Mouse (Mus musculus): ENCODE data around the gene Rtp2. TPM values are rescaled to one million over a fixed set of nuclear protein-coding genes. Genes with fewer than 3 reads are reported as not detected.
"Not testable (repeated sequence)": the region's sequence is repeated elsewhere in the genome, so short reads cannot be mapped to it uniquely, and the experiment has no call there.

The Rtp2 gene
- polyA plus RNA-seq, 1 experiment, result not detected

- H3K4me1 ChIP-seq (ENCODE audit: control insufficient read depth, insufficient read depth, low read length), result no peaks in the 10 kb centered on the region
- H3K27ac ChIP-seq (ENCODE audit: insufficient read depth, low read depth, low read length), result no peak overlapping the region
- TF ChIP-seq POLR2A (IDR thresholded peaks at IDR 0.05; ENCODE audit: insufficient read depth, low read depth, low read length) (no peak), CTCF (IDR thresholded peaks at IDR 0.05; ENCODE audit: insufficient read depth, low read depth, low read length) (no peak)
- 86% methylated on average over 3 of the region's 3 CpGs for WGBS
- no peak overlapping the region for H3K4me3 ChIP-seq (ENCODE audit: insufficient read depth, low read depth, low read length)
Observed at GRCm38 (mm10) chr16:23930426-23931073, 1.6 kb downstream of the Rtp2 start.

- Histone ChIP-seq H3K27ac (ENCODE audit: insufficient read depth, low read depth, low read length) (no peak overlapping the region), H3K4me1 (ENCODE audit: control insufficient read depth, insufficient read depth, low read length) (no peaks in the 10 kb centered on the region), H3K4me3 (ENCODE audit: insufficient read depth, low read depth, low read length) (no peak overlapping the region)
- TF ChIP-seq CTCF (IDR thresholded peaks at IDR 0.05; ENCODE audit: insufficient read depth, low read depth, low read length) (no peak), POLR2A (IDR thresholded peaks at IDR 0.05; ENCODE audit: insufficient read depth, low read depth, low read length) (no peak)
- 94% methylated on average over 33 of the region's 33 CpGs for WGBS
Observed at GRCm38 (mm10) chr16:23927301-23928114, 4.7 kb downstream of the Rtp2 start.

GRCm38 (mm10) chr16:23922906-23923305, 9.3 kb downstream of the Rtp2 start:
- TF ChIP-seq POLR2A (IDR thresholded peaks at IDR 0.05; ENCODE audit: insufficient read depth, low read depth, low read length), result no peak
- TF ChIP-seq CTCF (IDR thresholded peaks at IDR 0.05; ENCODE audit: insufficient read depth, low read depth, low read length), result no peak

GRCm38 (mm10) chr16:23921697-23922096, 10.5 kb downstream of the Rtp2 start:
- Histone ChIP-seq H3K4me1 (ENCODE audit: control insufficient read depth, insufficient read depth, low read length) (no peaks in the 10 kb centered on the region), H3K4me3 (ENCODE audit: insufficient read depth, low read depth, low read length) (no peak overlapping the region), H3K27ac (ENCODE audit: insufficient read depth, low read depth, low read length) (no peak overlapping the region)
- WGBS, result 55% methylated on average over 5 of the region's 5 CpGs
- TF ChIP-seq POLR2A (IDR thresholded peaks at IDR 0.05; ENCODE audit: insufficient read depth, low read depth, low read length) (no peak), CTCF (IDR thresholded peaks at IDR 0.05; ENCODE audit: insufficient read depth, low read depth, low read length) (no peak)

More at GRCm38 (mm10) chr16:23922906-23923305, 9.3 kb downstream of the Rtp2 start:
- 100% methylated on average over 1 of the region's 1 CpGs for WGBS
- H3K4me3 ChIP-seq (ENCODE audit: insufficient read depth, low read depth, low read length), result no peak overlapping the region
- H3K4me1 ChIP-seq (ENCODE audit: control insufficient read depth, insufficient read depth, low read length), result no peaks in the 10 kb centered on the region
- H3K27ac ChIP-seq (ENCODE audit: insufficient read depth, low read depth, low read length), result no peak overlapping the region

GRCm38 (mm10) chr16:23919418-23919817, 12.8 kb downstream of the Rtp2 start:
- H3K4me3 ChIP-seq (ENCODE audit: insufficient read depth, low read depth, low read length), result no peak overlapping the region
- H3K27ac ChIP-seq (ENCODE audit: insufficient read depth, low read depth, low read length), result no peak overlapping the region
- 88% methylated on average over 2 of the region's 2 CpGs for WGBS
- H3K4me1 ChIP-seq (ENCODE audit: control insufficient read depth, insufficient read depth, low read length), result no peaks in the 10 kb centered on the region
- TF ChIP-seq CTCF (IDR thresholded peaks at IDR 0.05; ENCODE audit: insufficient read depth, low read depth, low read length) (no peak), POLR2A (IDR thresholded peaks at IDR 0.05; ENCODE audit: insufficient read depth, low read depth, low read length) (no peak)

GRCm38 (mm10) chr16:23913401-23913800, 18.8 kb downstream of the Rtp2 start:
- TF ChIP-seq POLR2A (IDR thresholded peaks at IDR 0.05; ENCODE audit: insufficient read depth, low read depth, low read length) (no peak), CTCF (IDR thresholded peaks at IDR 0.05; ENCODE audit: insufficient read depth, low read depth, low read length) (no peak)
- H3K4me3 ChIP-seq (ENCODE audit: insufficient read depth, low read depth, low read length), result no peak overlapping the region
- H3K4me1 ChIP-seq (ENCODE audit: control insufficient read depth, insufficient read depth, low read length), result no peaks in the 10 kb centered on the region
- WGBS, result 47% methylated on average over 3 of the region's 3 CpGs
- H3K27ac ChIP-seq (ENCODE audit: insufficient read depth, low read depth, low read length), result no peak overlapping the region

GRCm38 (mm10) chr16:23912741-23913140, 19.5 kb downstream of the Rtp2 start:
- 61% methylated on average over 13 of the region's 13 CpGs for WGBS
- H3K4me1 ChIP-seq (ENCODE audit: control insufficient read depth, insufficient read depth, low read length), result no peaks in the 10 kb centered on the region
- H3K4me3 ChIP-seq (ENCODE audit: insufficient read depth, low read depth, low read length), result no peak overlapping the region
- TF ChIP-seq POLR2A (IDR thresholded peaks at IDR 0.05; ENCODE audit: insufficient read depth, low read depth, low read length) (no peak), CTCF (IDR thresholded peaks at IDR 0.05; ENCODE audit: insufficient read depth, low read depth, low read length) (no peak)
- no peak overlapping the region for H3K27ac ChIP-seq (ENCODE audit: insufficient read depth, low read depth, low read length)

- H3K27ac ChIP-seq (ENCODE audit: insufficient read depth, low read depth, low read length); H3K4me3 ChIP-seq (ENCODE audit: insufficient read depth, low read depth, low read length); H3K4me1 ChIP-seq (ENCODE audit: control insufficient read depth, insufficient read depth, low read length): not testable (repeated sequence)
- 89% methylated on average over 3 of the region's 3 CpGs for WGBS
Observed at GRCm38 (mm10) chr16:23909015-23909354, 23.2 kb downstream of the Rtp2 start.

GRCm38 (mm10) chr16:23908076-23909014, 23.8 kb downstream of the Rtp2 start:
- WGBS, result 84% methylated on average over 9 of the region's 9 CpGs
- not testable (repeated sequence) for H3K4me3 ChIP-seq (ENCODE audit: insufficient read depth, low read depth, low read length); H3K27ac ChIP-seq (ENCODE audit: insufficient read depth, low read depth, low read length); H3K4me1 ChIP-seq (ENCODE audit: control insufficient read depth, insufficient read depth, low read length)

GRCm38 (mm10) chr16:23906586-23906985, 25.6 kb downstream of the Rtp2 start:
- WGBS, result 91% methylated on average over 3 of the region's 3 CpGs
- not testable (repeated sequence) for H3K4me1 ChIP-seq (ENCODE audit: control insufficient read depth, insufficient read depth, low read length); H3K4me3 ChIP-seq (ENCODE audit: insufficient read depth, low read depth, low read length); H3K27ac ChIP-seq (ENCODE audit: insufficient read depth, low read depth, low read length)

All from olfactory bulb, adult 2 months (tissue).